Mouse (Mus musculus) kidney, adult 2 months (tissue): ENCODE results near the gene Mrtfb.

ENCODE experiments used
- CTCF ChIP-seq: fragments of 200-500 bp; conservative IDR thresholded peaks from 2 replicates; pipeline ENCODE4 v1.5.1; 2011; ENCODE audit warnings: low read depth, mild to moderate bottlenecking, control low read depth, low read length, moderate library complexity, mixed read lengths; ENCODE audit not compliant: insufficient read depth, insufficient read length
- POLR2A ChIP-seq: fragments of 200-500 bp; IDR thresholded peaks from one replicate; pipeline ENCODE4 v1.6.1; 2011; ENCODE audit warnings: low read depth, low read length, control low read depth

- TF ChIP-seq CTCF (no peak), POLR2A (no peak)
These were observed 73.4 kb downstream of the Mrtfb start for GRCm38 (mm10) chr16:13329640-13330039.
